25 mouse cellular contexts compared by ENCODE assay signal in genomic region chr7:67662424-67662823, GRCm38 (mm10). TPM values are rescaled to one million over a fixed set of nuclear protein-coding genes. Genes with fewer than 3 reads are reported as not detected.
DNase-seq lines count a peak whose midpoint lies in the region; ATAC-seq and TF ChIP-seq lines count a peak whose summit lies in the region.
"Had no signal": no experiment of that assay in that cellular context is flagged by ENCODE, and none has a peak within 500 bp of the region (broad histone marks: within the 10 kb centered on the region; RNA-seq: fewer than 3 reads in every experiment).

No protein-coding gene starts in this region.

- 66% methylated on average over 5 of the region's 5 CpGs for WGBS in kidney, embryonic 14.5 days
- 59% methylated on average over 5 of the region's 5 CpGs for WGBS in liver, embryonic 15.5 days (ENCODE audit: insufficient replicate concordance)
- WGBS in lung, postnatal 0 days: 75% methylated on average over 5 of the region's 5 CpGs

- no peak for TF ChIP-seq CTCF in lung, postnatal 0 days (IDR thresholded peaks at IDR 0.05)

- H3K36me3 ChIP-seq in kidney, embryonic 14.5 days (ENCODE audit: control insufficient read depth, insufficient read depth, low read length): peaks cover 36% of the 10 kb centered on the region; the same call in 1 of the 2 replicates
- H3K36me3 ChIP-seq in liver, embryonic 15.5 days (replicated peaks): no peaks in the 10 kb centered on the region
- H3K36me3 ChIP-seq in lung, postnatal 0 days (ENCODE audit: insufficient read depth, low read length): no peaks in the 10 kb centered on the region
- H3K36me3 ChIP-seq: hindbrain, embryonic 15.5 days; midbrain, embryonic 13.5 days had no signal

- TF ChIP-seq EP300 in lung, postnatal 0 days (IDR thresholded peaks at IDR 0.05): no peak

- ATAC-seq in kidney, embryonic 14.5 days (ENCODE audit: low FRiP score, low TSS enrichment): no peak
- ATAC-seq in erythroid progenitor cell, adult 5-6 weeks (replicated peaks; ENCODE audit: low FRiP score, poor library complexity, severe bottlenecking): 0 out of 2 replicates have a peak, but pooled peaks have one; percentile 46
- peak; percentile 70 for ATAC-seq in liver, embryonic 15.5 days (ENCODE audit: insufficient read depth)
- no peak for ATAC-seq in lung, postnatal 0 days
- ATAC-seq: activated CD4-positive, CD25-positive, alpha-beta regulatory T cell, adult 4 months; CD4-positive, CD25-positive, alpha-beta regulatory T cell, adult 4 months; midbrain, embryonic 13.5 days; Patski had no signal

- H3K4me1 ChIP-seq in kidney, embryonic 14.5 days (ENCODE audit: control insufficient read depth, insufficient read depth, low read length): no peaks in the 10 kb centered on the region
- no peaks in the 10 kb centered on the region for H3K4me1 ChIP-seq in liver, embryonic 15.5 days (replicated peaks)
- H3K4me1 ChIP-seq in lung, postnatal 0 days (ENCODE audit: insufficient read depth, low read depth, low read length): no peaks in the 10 kb centered on the region
- H3K4me1 ChIP-seq: embryonic facial prominence, embryonic 15.5 days; hindbrain, embryonic 15.5 days had no signal

- H3K27ac ChIP-seq in kidney, embryonic 14.5 days (ENCODE audit: low read depth, low read length): no peak overlapping the region
- no peak overlapping the region for H3K27ac ChIP-seq in liver, embryonic 15.5 days (replicated peaks)
- H3K27ac ChIP-seq in lung, postnatal 0 days (ENCODE audit: low read length): no peak overlapping the region
- H3K27ac ChIP-seq: embryonic facial prominence, embryonic 15.5 days; forebrain, embryonic 10.5 days; hindbrain, embryonic 15.5 days; midbrain, embryonic 13.5 days; neural tube, embryonic 13.5 days had no signal

- no peak overlapping the region for H3K9ac ChIP-seq in kidney, embryonic 14.5 days (ENCODE audit: low read depth, low read length)
- H3K9ac ChIP-seq in liver, embryonic 15.5 days: no peak overlapping the region
- no peak overlapping the region for H3K9ac ChIP-seq in lung, postnatal 0 days (replicated peaks; ENCODE audit: low read depth)
- H3K9ac ChIP-seq: embryonic facial prominence, embryonic 15.5 days; hindbrain, embryonic 15.5 days; midbrain, embryonic 13.5 days; neural tube, embryonic 13.5 days had no signal

- no peaks in the 10 kb centered on the region for H3K27me3 ChIP-seq in kidney, embryonic 14.5 days (ENCODE audit: control insufficient read depth, insufficient read depth, low read length)
- no peaks in the 10 kb centered on the region for H3K27me3 ChIP-seq in liver, embryonic 15.5 days
- H3K27me3 ChIP-seq in lung, postnatal 0 days (replicated peaks; ENCODE audit: insufficient read depth, low read length): no peaks in the 10 kb centered on the region
- H3K27me3 ChIP-seq: embryonic facial prominence, embryonic 15.5 days; hindbrain, embryonic 15.5 days; midbrain, embryonic 13.5 days; neural tube, embryonic 13.5 days; Patski had no signal

- no peak overlapping the region for H3K4me3 ChIP-seq in kidney, embryonic 14.5 days (ENCODE audit: low read length)
- H3K4me3 ChIP-seq in liver, embryonic 15.5 days (replicated peaks): no peak overlapping the region
- no peak overlapping the region for H3K4me3 ChIP-seq in lung, postnatal 0 days (ENCODE audit: low read depth, low read length)
- H3K4me3 ChIP-seq: embryonic facial prominence, embryonic 15.5 days; forebrain, embryonic 10.5 days; hindbrain, embryonic 15.5 days; midbrain, embryonic 13.5 days; neural tube, embryonic 13.5 days had no signal

- H3K4me2 ChIP-seq in kidney, embryonic 14.5 days (replicated peaks; ENCODE audit: low read depth, low read length): no peak overlapping the region
- no peak overlapping the region for H3K4me2 ChIP-seq in liver, embryonic 15.5 days
- no peak overlapping the region for H3K4me2 ChIP-seq in lung, postnatal 0 days (replicated peaks; ENCODE audit: low read depth, low read length)
- H3K4me2 ChIP-seq: embryonic facial prominence, embryonic 15.5 days; hindbrain, embryonic 15.5 days; midbrain, embryonic 13.5 days; neural tube, embryonic 13.5 days had no signal

- DNase-seq in kidney, adult 11 months: peak; percentile 73
- DNase-seq in kidney, postnatal 14 days: peak; percentile 30
- no peak for DNase-seq in lung, postnatal 0 days (ENCODE audit: low spot score)
- DNase-seq in lung, adult 18-20 months: no peak
- DNase-seq in gastrocnemius, postnatal 25 days: no peak
- DNase-seq: adrenal gland, postnatal 25 days; cerebellum, adult 18-20 months; cerebellum, postnatal 25 days; embryo, embryonic 11 days; heart, adult 11 months; heart, postnatal 4 days; spleen, adult 18-20 months; thymus, adult 18-20 months; thymus, postnatal 4 days had no signal

- no peaks in the 10 kb centered on the region for H3K9me3 ChIP-seq in kidney, embryonic 14.5 days (ENCODE audit: control insufficient read depth, low read length)
- H3K9me3 ChIP-seq in liver, embryonic 15.5 days (replicated peaks): no peaks in the 10 kb centered on the region
- no peaks in the 10 kb centered on the region for H3K9me3 ChIP-seq in lung, postnatal 0 days (ENCODE audit: low read length)
- H3K9me3 ChIP-seq: embryonic facial prominence, embryonic 15.5 days; forebrain, embryonic 10.5 days; hindbrain, embryonic 15.5 days; midbrain, embryonic 13.5 days; neural tube, embryonic 13.5 days had no signal

RNA-seq across cellular contexts. Expression of gene Ttc23, which starts 15.2 kb away (rescaled TPM):
- polyA plus RNA-seq in kidney, embryonic 14.5 days (2014; fragmentation: Nextera tagmentation; extraction: Ambion mirVana): 39.1 and 41.7 TPM in 2 replicates
- 14.1 TPM in 1 of 2 replicates, not detected in the other for total RNA-seq in erythroid progenitor cell, adult 5-6 weeks (2015; ENCODE audit: low replicate concordance)
- 0.77 TPM in 1 of 2 replicates, not detected in the other for total RNA-seq in erythroid progenitor cell, adult 5-6 weeks (2017; ENCODE audit: low replicate concordance)
- polyA plus RNA-seq in liver, embryonic 15.5 days (2015; fragmentation: Nextera tagmentation; extraction: Ambion mirVana): 5.2 and 5.5 TPM in 2 replicates
- polyA plus RNA-seq in lung, postnatal 0 days (2015; fragmentation: Nextera tagmentation; extraction: Ambion mirVana): 14.4 and 17.3 TPM in 2 replicates
- total RNA-seq in gastrocnemius, postnatal 25 days (2021): 10 to 100 TPM; 17.1 to 21.7 TPM

RNA-seq across cellular contexts. Expression of gene Lrrc28, which starts 17.4 kb away (rescaled TPM):
- 16.9 and 18.4 TPM in 2 replicates for polyA plus RNA-seq in kidney, embryonic 14.5 days (2014; fragmentation: Nextera tagmentation; extraction: Ambion mirVana)
- 11.2 and 13.4 TPM in 2 replicates for total RNA-seq in erythroid progenitor cell, adult 5-6 weeks (2015; ENCODE audit: low replicate concordance)
- total RNA-seq in erythroid progenitor cell, adult 5-6 weeks (2017; ENCODE audit: low replicate concordance): 7.3 and 9.6 TPM in 2 replicates
- 7.3 and 7.9 TPM in 2 replicates for polyA plus RNA-seq in liver, embryonic 15.5 days (2015; fragmentation: Nextera tagmentation; extraction: Ambion mirVana)
- 13.4 and 14.0 TPM in 2 replicates for polyA plus RNA-seq in lung, postnatal 0 days (2015; fragmentation: Nextera tagmentation; extraction: Ambion mirVana)
- total RNA-seq in gastrocnemius, postnatal 25 days (2021): 10 to 100 TPM; 19.2 to 25.1 TPM

Comparison
In these comparisons a context has a peak if more than half of its experiments do, and no peak if none do; other contexts are left out.
1. DNase-seq: peak in kidney, adult 11 months (single experiment) and kidney, postnatal 14 days (single experiment); none in lung, postnatal 0 days (single experiment), lung, adult 18-20 months (0 of 2) and gastrocnemius, postnatal 25 days (single experiment).
2. ATAC-seq: peak in erythroid progenitor cell, adult 5-6 weeks (single experiment) and liver, embryonic 15.5 days (single experiment); none in kidney, embryonic 14.5 days (single experiment) and lung, postnatal 0 days (single experiment).